Mouse (Mus musculus) kidney, postnatal 36 days (tissue): ENCODE data around the gene Gm10681.
"Not testable (repeated sequence)": the region's sequence is repeated elsewhere in the genome, so short reads cannot be mapped to it uniquely, and the experiment has no call there.

Experiments
- DNase-seq, 2 experiments: peaks; one replicate each; pipeline ENCODE4 v3.0.0; 2021 to 2022; ENCODE audit warnings: mixed read lengths in 2 of 2

Gm10681 gene

DNA sequence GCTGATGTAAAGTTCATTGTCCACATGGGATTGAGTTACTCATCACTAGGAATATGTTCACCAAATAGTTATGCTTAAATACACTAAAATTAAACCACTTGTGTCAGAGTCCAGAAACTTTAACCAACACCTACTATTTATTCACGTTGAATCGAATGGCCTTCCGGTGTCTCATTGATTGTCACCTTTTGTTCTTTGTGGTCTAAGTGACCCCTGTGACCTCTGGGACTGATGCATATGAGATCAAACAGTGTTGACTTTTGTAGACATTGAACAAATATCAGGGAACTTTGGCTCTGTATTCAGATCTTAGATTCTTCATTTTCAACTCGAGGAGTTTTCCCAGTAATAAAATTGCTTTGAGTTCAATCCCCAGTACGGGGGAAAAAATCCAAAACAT, 81.4 kb downstream of the Gm10681 start:
- not testable (repeated sequence) for DNase-seq
